28 mouse cellular contexts compared by ENCODE assay signal in the genomic region with DNA sequence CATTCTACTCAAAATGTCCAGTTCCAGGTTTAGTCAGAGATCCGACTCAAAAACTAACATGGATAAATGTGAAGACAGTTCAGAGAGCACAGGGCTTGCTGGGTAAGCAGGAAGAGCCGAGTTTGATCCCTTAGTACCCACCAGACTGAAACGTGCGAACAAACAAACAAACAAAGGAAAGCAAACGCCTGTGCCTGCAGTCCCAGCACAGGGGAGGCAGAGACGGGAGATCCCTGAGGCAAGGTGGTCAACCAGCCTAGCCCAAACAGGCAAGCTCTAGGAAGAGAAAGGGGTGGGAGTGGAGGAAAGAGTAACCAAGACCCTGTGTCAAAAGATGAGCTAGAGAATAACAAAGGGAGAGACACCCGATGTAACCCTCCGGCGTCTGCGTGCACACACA.
"Had no signal": no experiment of that assay in that cellular context is flagged by ENCODE, and none has a peak within 500 bp of the region (broad histone marks: within the 10 kb centered on the region; RNA-seq: fewer than 3 reads in every experiment).

No protein-coding gene starts in this region.

- H3K27me3 ChIP-seq: embryonic facial prominence, embryonic 12.5 days; embryonic facial prominence, embryonic 13.5 days; embryonic facial prominence, embryonic 15.5 days; forebrain, embryonic 12.5 days; forebrain, embryonic 13.5 days; forebrain, embryonic 15.5 days had no signal

- H3K4me2 ChIP-seq: embryonic facial prominence, embryonic 12.5 days; embryonic facial prominence, embryonic 13.5 days; embryonic facial prominence, embryonic 15.5 days; forebrain, embryonic 12.5 days; forebrain, embryonic 13.5 days; forebrain, embryonic 15.5 days had no signal

- H3K4me1 ChIP-seq: embryonic facial prominence, embryonic 12.5 days; embryonic facial prominence, embryonic 13.5 days; embryonic facial prominence, embryonic 15.5 days; forebrain, embryonic 10.5 days; forebrain, embryonic 12.5 days; forebrain, embryonic 13.5 days had no signal

- DNase-seq: cerebellum, adult 2 months; cerebellum, adult 8-10 months; cerebellum, adult 9-10 months; cerebellum, adult 9-11 months; cerebellum, postnatal 10 days; cerebellum, postnatal 14 days; cerebellum, postnatal 25 days; cerebellum, postnatal 36 days; embryo, embryonic 11 days; forebrain, postnatal 0 days; gastrocnemius, adult 2 months; gastrocnemius, postnatal 10 days; gastrocnemius, postnatal 14 days; gastrocnemius, postnatal 25 days; gastrocnemius, postnatal 36 days; heart, adult 18-20 months; heart, adult 2 months had no signal

- H3K4me3 ChIP-seq: embryonic facial prominence, embryonic 10.5 days; embryonic facial prominence, embryonic 12.5 days; embryonic facial prominence, embryonic 13.5 days; embryonic facial prominence, embryonic 15.5 days; erythroblast, embryonic 14.5 days; forebrain, embryonic 10.5 days; forebrain, embryonic 12.5 days; forebrain, embryonic 13.5 days; forebrain, embryonic 15.5 days; gastrocnemius, adult 2 months; heart, adult 2 months had no signal

- ATAC-seq: forebrain, embryonic 13.5 days; forebrain, embryonic 14.5 days; forebrain, embryonic 15.5 days; forebrain, embryonic 16.5 days; forebrain, postnatal 0 days had no signal

- H3K36me3 ChIP-seq: embryonic facial prominence, embryonic 10.5 days; embryonic facial prominence, embryonic 12.5 days; embryonic facial prominence, embryonic 13.5 days; embryonic facial prominence, embryonic 15.5 days; forebrain, embryonic 10.5 days; forebrain, embryonic 12.5 days; forebrain, embryonic 15.5 days had no signal

- H3K27ac ChIP-seq: embryonic facial prominence, embryonic 10.5 days; embryonic facial prominence, embryonic 12.5 days; embryonic facial prominence, embryonic 13.5 days; embryonic facial prominence, embryonic 15.5 days; forebrain, embryonic 10.5 days; forebrain, embryonic 12.5 days; forebrain, embryonic 13.5 days; forebrain, embryonic 15.5 days; gastrocnemius, adult 2 months; heart, adult 2 months had no signal

- H3K9me3 ChIP-seq: embryonic facial prominence, embryonic 10.5 days; embryonic facial prominence, embryonic 12.5 days; embryonic facial prominence, embryonic 13.5 days; embryonic facial prominence, embryonic 15.5 days; forebrain, embryonic 10.5 days; forebrain, embryonic 12.5 days; forebrain, embryonic 13.5 days had no signal

- H3K9ac ChIP-seq: embryonic facial prominence, embryonic 12.5 days; embryonic facial prominence, embryonic 13.5 days; embryonic facial prominence, embryonic 15.5 days; forebrain, embryonic 12.5 days; forebrain, embryonic 13.5 days; forebrain, embryonic 15.5 days; forebrain, postnatal 0 days had no signal
